Mouse (Mus musculus): ENCODE results near the gene Ankrd44.

DNA sequence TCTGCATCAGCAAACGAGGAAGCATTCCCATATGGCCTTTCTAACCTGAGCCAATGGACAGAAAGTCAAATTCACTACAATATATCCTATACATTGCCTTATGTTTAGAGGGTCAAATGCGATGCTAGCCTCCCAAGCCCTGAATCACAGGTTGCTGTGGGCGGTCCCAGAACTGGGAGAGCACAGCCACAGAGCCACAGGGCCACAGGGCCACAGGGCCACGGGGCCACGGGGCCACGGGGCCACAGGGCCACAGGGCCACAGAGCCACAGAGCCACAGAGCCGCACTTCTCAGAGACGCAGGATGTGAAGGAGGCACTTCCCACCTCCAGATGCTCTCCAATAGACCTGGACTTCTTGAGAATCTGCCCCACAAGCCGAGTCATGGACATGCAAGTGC is 121.8 kb downstream of the Ankrd44 start:
- TF ChIP-seq CTCF (IDR thresholded peaks at IDR 0.05; ENCODE audit: low read depth, low read length) (no peak), POLR2A (IDR thresholded peaks at IDR 0.05; ENCODE audit: borderline replicate concordance, low read depth, low read length) (no peak)

All from bone marrow macrophage, adult 2 months (primary cell).